In the genomic region with DNA sequence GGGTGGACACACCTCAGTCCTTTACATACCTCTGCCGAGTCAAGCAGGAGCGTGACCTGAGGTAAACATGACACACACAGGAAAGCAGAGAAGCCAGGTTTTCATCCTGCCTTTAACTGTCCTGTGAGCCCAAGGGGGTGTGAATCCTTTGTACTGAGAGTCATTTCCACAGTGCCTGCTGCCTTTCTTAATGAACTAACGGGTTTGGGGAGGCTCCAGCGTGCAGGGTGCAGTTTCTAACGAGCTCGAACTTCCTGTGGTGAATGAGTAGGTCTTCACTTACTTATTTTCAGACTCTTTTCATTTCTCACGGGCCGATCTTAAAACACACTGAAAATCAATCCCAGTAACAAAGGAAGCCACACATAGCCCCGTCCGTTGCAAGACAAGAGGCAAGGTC, we compare ENCODE assay signal across 23 mouse cellular contexts. TPM values are rescaled to one million over a fixed set of nuclear protein-coding genes. Genes with fewer than 3 reads are reported as not detected.
DNase-seq lines count a peak whose midpoint lies in the region; ATAC-seq and TF ChIP-seq lines count a peak whose summit lies in the region.
"Had no signal": no experiment of that assay in that cellular context is flagged by ENCODE, and none has a peak within 500 bp of the region (broad histone marks: within the 10 kb centered on the region; RNA-seq: fewer than 3 reads in every experiment).

No protein-coding gene starts in this region.

- H3K36me3 ChIP-seq in heart, embryonic 16.5 days (ENCODE audit: control insufficient read depth, insufficient read depth): no peaks in the 10 kb centered on the region
- H3K36me3 ChIP-seq in heart, embryonic 11.5 days (ENCODE audit: control insufficient read depth, insufficient read depth, low read length): no peaks in the 10 kb centered on the region
- no peaks in the 10 kb centered on the region for H3K36me3 ChIP-seq in intestine, postnatal 0 days (ENCODE audit: control insufficient read depth, insufficient read depth)
- H3K36me3 ChIP-seq: embryonic facial prominence, embryonic 12.5 days; limb, embryonic 15.5 days had no signal

- DNase-seq in T-cell, adult 2 months (ENCODE audit: low spot score): peak; percentile 20
- DNase-seq in thymus, postnatal 25 days: peak; percentile 58
- no peak for DNase-seq in left cerebral cortex, adult 11 months (ENCODE audit: low spot score)
- no peak for DNase-seq in urinary bladder, postnatal 14 days (ENCODE audit: low spot score)
- DNase-seq: cerebellum, adult 11-12 months; cerebellum, postnatal 36 days; forebrain, postnatal 0 days; heart, adult 18-20 months; kidney, adult 18-20 months; kidney, postnatal 25 days; layer of hippocampus, adult 9-11 months; lung, embryonic 14.5 days; midbrain, embryonic 14.5 days; right cerebral cortex, postnatal 4 days had no signal

- H3K4me3 ChIP-seq in heart, embryonic 16.5 days (ENCODE audit: low read length): no peak overlapping the region
- no peak overlapping the region for H3K4me3 ChIP-seq in heart, embryonic 11.5 days (ENCODE audit: low read depth, low read length)
- no peak overlapping the region for H3K4me3 ChIP-seq in intestine, postnatal 0 days (ENCODE audit: low read depth, low read length)
- H3K4me3 ChIP-seq: embryonic facial prominence, embryonic 12.5 days; limb, embryonic 15.5 days; myocyte had no signal

- 68% methylated on average over 10 of the region's 10 CpGs for WGBS in heart, embryonic 16.5 days
- 72% methylated on average over 10 of the region's 10 CpGs for WGBS in heart, embryonic 11.5 days (ENCODE audit: insufficient replicate concordance)
- WGBS in intestine, postnatal 0 days: 67% methylated on average over 10 of the region's 10 CpGs

- H3K9me3 ChIP-seq in heart, embryonic 16.5 days (replicated peaks; ENCODE audit: control insufficient read depth, low read length): no peaks in the 10 kb centered on the region
- no peaks in the 10 kb centered on the region for H3K9me3 ChIP-seq in heart, embryonic 11.5 days (replicated peaks; ENCODE audit: control insufficient read depth, low read length)
- no peaks in the 10 kb centered on the region for H3K9me3 ChIP-seq in intestine, postnatal 0 days (ENCODE audit: control insufficient read depth)
- H3K9me3 ChIP-seq: embryonic facial prominence, embryonic 12.5 days; limb, embryonic 15.5 days had no signal

- H3K4me2 ChIP-seq in heart, embryonic 16.5 days (ENCODE audit: low read depth, low read length): peak overlapping the region; percentile 7; the same call in 1 of the 2 replicates
- no peak overlapping the region for H3K4me2 ChIP-seq in heart, embryonic 11.5 days
- H3K4me2 ChIP-seq in intestine, postnatal 0 days (replicated peaks; ENCODE audit: low read depth): no peak overlapping the region
- H3K4me2 ChIP-seq: embryonic facial prominence, embryonic 12.5 days; hindbrain, embryonic 14.5 days; limb, embryonic 15.5 days; lung, embryonic 14.5 days had no signal

- no peak for ATAC-seq in heart, embryonic 16.5 days (replicated peaks; ENCODE audit: extremely low read depth, insufficient read depth, low FRiP score)
- ATAC-seq in heart, embryonic 11.5 days (replicated peaks; ENCODE audit: insufficient number of reproducible peaks, low FRiP score, low TSS enrichment): no peak
- ATAC-seq in inflammation-experienced regulatory T-cells, adult 6 months: peak; percentile 46
- no peak for ATAC-seq in intestine, postnatal 0 days
- ATAC-seq: forebrain, postnatal 0 days had no signal

- H3K4me1 ChIP-seq in heart, embryonic 16.5 days (ENCODE audit: control insufficient read depth, insufficient read depth, low read length): peaks cover 3% of the 10 kb centered on the region; the same call in 1 of the 2 replicates
- no peaks in the 10 kb centered on the region for H3K4me1 ChIP-seq in heart, embryonic 11.5 days (ENCODE audit: control insufficient read depth, insufficient read depth, low read length)
- H3K4me1 ChIP-seq in intestine, postnatal 0 days (replicated peaks; ENCODE audit: control insufficient read depth, insufficient read depth, low read length): peaks cover 2% of the 10 kb centered on the region
- H3K4me1 ChIP-seq: embryonic facial prominence, embryonic 12.5 days had no signal

- no peak overlapping the region; the same call in 1 of the 2 replicates for H3K9ac ChIP-seq in heart, embryonic 16.5 days (ENCODE audit: low read length)
- no peak overlapping the region for H3K9ac ChIP-seq in heart, embryonic 11.5 days (ENCODE audit: low read depth, low read length)
- H3K9ac ChIP-seq in intestine, postnatal 0 days (ENCODE audit: low read depth, low read length): no peak overlapping the region
- H3K9ac ChIP-seq: embryonic facial prominence, embryonic 12.5 days; forebrain, postnatal 0 days; hindbrain, embryonic 14.5 days; limb, embryonic 15.5 days; lung, embryonic 14.5 days had no signal

- TF ChIP-seq CTCF in intestine, postnatal 0 days (IDR thresholded peaks at IDR 0.05; ENCODE audit: low read depth): no peak

- peaks cover 3% of the 10 kb centered on the region; the same call in 1 of the 2 replicates for H3K27me3 ChIP-seq in heart, embryonic 16.5 days (ENCODE audit: control insufficient read depth, insufficient read depth, low read length)
- H3K27me3 ChIP-seq in heart, embryonic 11.5 days (ENCODE audit: control insufficient read depth, insufficient read depth, low read length): peaks cover 13% of the 10 kb centered on the region
- H3K27me3 ChIP-seq in intestine, postnatal 0 days (replicated peaks; ENCODE audit: control insufficient read depth, insufficient read depth, low read length): no peaks in the 10 kb centered on the region

- peak overlapping the region; percentile 70; the same call in 1 of the 2 replicates for H3K27ac ChIP-seq in heart, embryonic 16.5 days (ENCODE audit: low read length)
- H3K27ac ChIP-seq in heart, embryonic 11.5 days (ENCODE audit: low read depth, low read length): no peak overlapping the region
- no peak overlapping the region for H3K27ac ChIP-seq in intestine, postnatal 0 days (ENCODE audit: low read depth, low read length)
- H3K27ac ChIP-seq: embryonic facial prominence, embryonic 12.5 days; hindbrain, embryonic 14.5 days; limb, embryonic 15.5 days had no signal

RNA-seq across cellular contexts. Expression of a gene that starts 5.7 kb away (rescaled TPM):
- 0.75 and 1.5 TPM in 2 replicates for polyA plus RNA-seq in heart, embryonic 16.5 days (2015; fragmentation: Nextera tagmentation; extraction: Ambion mirVana)
- 0.10 and 0.21 TPM in 2 replicates for polyA plus RNA-seq in heart, embryonic 11.5 days (2014; fragmentation: Nextera tagmentation; extraction: Ambion mirVana)
- under 1 TPM; 0.23 to 0.63 (median 0.57) TPM for polyA plus RNA-seq in inflammation-experienced regulatory T-cells, adult 6 months (2017; shearing (Covaris generic))
- 1.1 and 1.4 TPM in 2 replicates for polyA plus RNA-seq in intestine, postnatal 0 days (2015; fragmentation: Nextera tagmentation; extraction: Ambion mirVana)
- polyA plus RNA-seq: heart, postnatal 0 days; myocyte had no signal

RNA-seq across cellular contexts. Expression of a gene that starts 5.8 kb away (rescaled TPM):
- polyA plus RNA-seq in heart, embryonic 16.5 days (2015; fragmentation: Nextera tagmentation; extraction: Ambion mirVana): 2.2 and 4.5 TPM in 2 replicates
- 0.60 and 0.75 TPM in 2 replicates for polyA plus RNA-seq in heart, embryonic 11.5 days (2014; fragmentation: Nextera tagmentation; extraction: Ambion mirVana)
- 1 to 10 TPM; 1.1 to 3.8 (median 2.8) TPM for polyA plus RNA-seq in inflammation-experienced regulatory T-cells, adult 6 months (2017; shearing (Covaris generic))
- 0.41 and 0.65 TPM in 2 replicates for polyA plus RNA-seq in intestine, postnatal 0 days (2015; fragmentation: Nextera tagmentation; extraction: Ambion mirVana)

RNA-seq across cellular contexts. Expression of a gene that starts 36.4 kb away (rescaled TPM):
- polyA plus RNA-seq in heart, embryonic 16.5 days (2015; fragmentation: Nextera tagmentation; extraction: Ambion mirVana): 54.2 and 57.3 TPM in 2 replicates
- polyA plus RNA-seq in heart, embryonic 11.5 days (2014; fragmentation: Nextera tagmentation; extraction: Ambion mirVana): 45.4 and 50.1 TPM in 2 replicates
- polyA plus RNA-seq in inflammation-experienced regulatory T-cells, adult 6 months (2017; shearing (Covaris generic)): 10 to 100 TPM; 34.1 to 48.0 (median 42.6) TPM
- 20.1 and 21.6 TPM in 2 replicates for polyA plus RNA-seq in intestine, postnatal 0 days (2015; fragmentation: Nextera tagmentation; extraction: Ambion mirVana)

RNA-seq across cellular contexts. Expression of a gene that starts 46.4 kb away (rescaled TPM):
- polyA plus RNA-seq in heart, embryonic 16.5 days (2015; fragmentation: Nextera tagmentation; extraction: Ambion mirVana): 204 and 234 TPM in 2 replicates
- polyA plus RNA-seq in heart, embryonic 11.5 days (2014; fragmentation: Nextera tagmentation; extraction: Ambion mirVana): 181 and 182 TPM in 2 replicates
- 100 to 1,000 TPM; 338 to 426 (median 384) TPM for polyA plus RNA-seq in inflammation-experienced regulatory T-cells, adult 6 months (2017; shearing (Covaris generic))
- polyA plus RNA-seq in intestine, postnatal 0 days (2015; fragmentation: Nextera tagmentation; extraction: Ambion mirVana): 313 and 318 TPM in 2 replicates

Comparison
In these comparisons a context has a peak if more than half of its experiments do, and no peak if none do; other contexts are left out.
1. DNase-seq: peak in T-cell, adult 2 months (single experiment) and thymus, postnatal 25 days (single experiment); none in left cerebral cortex, adult 11 months (single experiment) and urinary bladder, postnatal 14 days (single experiment).